ENCODE assay signal across 8 mouse cellular contexts in the genomic region with DNA sequence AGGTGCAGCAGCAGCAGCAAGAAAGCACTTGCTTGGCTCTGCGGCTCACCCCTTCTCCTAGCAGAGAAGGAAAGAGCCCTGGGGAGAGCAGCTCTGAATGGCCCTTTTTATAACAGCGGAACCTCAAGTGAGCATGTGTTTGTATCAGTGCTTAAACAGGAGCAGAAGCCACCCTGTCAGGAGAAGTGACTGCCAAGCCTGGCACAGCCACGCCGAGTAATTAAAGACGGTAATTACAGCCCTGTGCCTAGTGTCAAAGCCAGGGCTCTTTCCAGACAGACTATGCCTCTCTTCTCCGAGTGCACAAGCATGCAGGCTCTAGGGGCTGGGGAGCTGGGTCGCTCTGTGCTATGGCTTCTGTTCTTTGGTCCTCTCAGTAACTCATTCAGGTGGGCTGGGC. TPM values are rescaled to one million over a fixed set of nuclear protein-coding genes. Genes with fewer than 3 reads are reported as not detected.
DNase-seq lines count a peak whose midpoint lies in the region; ATAC-seq lines count a peak whose summit lies in the region.

No protein-coding gene starts in this region.

- no peaks in the 10 kb centered on the region; the same call in 1 of the 2 replicates for H3K27me3 ChIP-seq in midbrain, embryonic 10.5 days (ENCODE audit: low read depth, poor library complexity, severe bottlenecking)
- H3K27me3 ChIP-seq in midbrain, embryonic 11.5 days (ENCODE audit: control insufficient read depth, insufficient read depth, low read length): no peaks in the 10 kb centered on the region
- H3K27me3 ChIP-seq in embryonic facial prominence, embryonic 14.5 days (replicated peaks; ENCODE audit: control insufficient read depth, insufficient read depth, low read length): no peaks in the 10 kb centered on the region
- no peaks in the 10 kb centered on the region for H3K27me3 ChIP-seq in hindbrain, embryonic 16.5 days (replicated peaks; ENCODE audit: control insufficient read depth, insufficient read depth, low read length)
- no peaks in the 10 kb centered on the region for H3K27me3 ChIP-seq in neural tube, embryonic 15.5 days (replicated peaks)

- H3K9ac ChIP-seq in midbrain, embryonic 11.5 days (ENCODE audit: low read length): no peak overlapping the region
- no peak overlapping the region for H3K9ac ChIP-seq in embryonic facial prominence, embryonic 14.5 days (ENCODE audit: low read depth, low read length)
- 0 out of 2 replicates have a peak overlapping the region, but pooled peaks have one; percentile 36 for H3K9ac ChIP-seq in hindbrain, embryonic 16.5 days (ENCODE audit: low read depth, low read length)
- H3K9ac ChIP-seq in neural tube, embryonic 15.5 days (replicated peaks): no peak overlapping the region

- no peaks in the 10 kb centered on the region for H3K9me3 ChIP-seq in midbrain, embryonic 10.5 days (replicated peaks)
- H3K9me3 ChIP-seq in midbrain, embryonic 11.5 days (ENCODE audit: control insufficient read depth, low read length): no peaks in the 10 kb centered on the region
- no peaks in the 10 kb centered on the region for H3K9me3 ChIP-seq in embryonic facial prominence, embryonic 14.5 days (ENCODE audit: control insufficient read depth, low read length)
- no peaks in the 10 kb centered on the region for H3K9me3 ChIP-seq in hindbrain, embryonic 16.5 days (ENCODE audit: control insufficient read depth, low read length)
- H3K9me3 ChIP-seq in neural tube, embryonic 15.5 days (replicated peaks): no peaks in the 10 kb centered on the region

- H3K36me3 ChIP-seq in midbrain, embryonic 10.5 days: no peaks in the 10 kb centered on the region
- no peaks in the 10 kb centered on the region for H3K36me3 ChIP-seq in midbrain, embryonic 11.5 days (ENCODE audit: control insufficient read depth, insufficient read depth, low read length)
- no peaks in the 10 kb centered on the region for H3K36me3 ChIP-seq in embryonic facial prominence, embryonic 14.5 days (ENCODE audit: control insufficient read depth, insufficient read depth, low read length)
- no peaks in the 10 kb centered on the region for H3K36me3 ChIP-seq in hindbrain, embryonic 16.5 days (ENCODE audit: control insufficient read depth, insufficient read depth, low read length)
- H3K36me3 ChIP-seq in neural tube, embryonic 15.5 days: no peaks in the 10 kb centered on the region

- peaks cover 44% of the 10 kb centered on the region for H3K4me1 ChIP-seq in midbrain, embryonic 10.5 days
- peaks cover 6% of the 10 kb centered on the region for H3K4me1 ChIP-seq in midbrain, embryonic 11.5 days (ENCODE audit: control insufficient read depth, insufficient read depth, low read length)
- peaks cover 36% of the 10 kb centered on the region for H3K4me1 ChIP-seq in embryonic facial prominence, embryonic 14.5 days (ENCODE audit: control insufficient read depth, insufficient read depth, low read length)
- peaks cover 39% of the 10 kb centered on the region for H3K4me1 ChIP-seq in hindbrain, embryonic 16.5 days (ENCODE audit: control insufficient read depth, insufficient read depth, low read depth, low read length)
- peaks cover 46% of the 10 kb centered on the region for H3K4me1 ChIP-seq in neural tube, embryonic 15.5 days

- no peak for DNase-seq in midbrain, embryonic 10.5 days (ENCODE audit: low spot score)
- DNase-seq in midbrain, embryonic 11.5 days (ENCODE audit: low spot score, missing footprints): no peak
- DNase-seq in embryonic facial prominence, embryonic 14.5 days (ENCODE audit: low spot score): peak; percentile 77
- DNase-seq in kidney, postnatal 10 days: no peak
- DNase-seq in spleen, adult 12 weeks (ENCODE audit: low spot score): no peak

- WGBS in midbrain, embryonic 10.5 days: 69% methylated on average over 7 of the region's 7 CpGs
- WGBS in midbrain, embryonic 11.5 days: 72% methylated on average over 7 of the region's 7 CpGs
- 25% methylated on average over 7 of the region's 7 CpGs for WGBS in embryonic facial prominence, embryonic 14.5 days
- WGBS in hindbrain, embryonic 16.5 days: 23% methylated on average over 7 of the region's 7 CpGs
- WGBS in neural tube, embryonic 15.5 days: 14% methylated on average over 7 of the region's 7 CpGs

- H3K27ac ChIP-seq in midbrain, embryonic 10.5 days (replicated peaks): peak overlapping the region; percentile 42; the same call in 1 of the 2 replicates
- no peak overlapping the region for H3K27ac ChIP-seq in midbrain, embryonic 11.5 days (ENCODE audit: low read depth, low read length)
- H3K27ac ChIP-seq in embryonic facial prominence, embryonic 14.5 days (replicated peaks; ENCODE audit: low read depth, low read length): peak overlapping the region; percentile 40; the same call in 1 of the 2 replicates
- H3K27ac ChIP-seq in hindbrain, embryonic 16.5 days (ENCODE audit: low read depth, low read length): 0 out of 2 replicates have a peak overlapping the region, but pooled peaks have one; percentile 18
- H3K27ac ChIP-seq in neural tube, embryonic 15.5 days (replicated peaks): no peak overlapping the region; the same call in 1 of the 2 replicates

- H3K4me3 ChIP-seq in midbrain, embryonic 10.5 days: no peak overlapping the region
- H3K4me3 ChIP-seq in midbrain, embryonic 11.5 days (ENCODE audit: low read depth, low read length): no peak overlapping the region
- no peak overlapping the region for H3K4me3 ChIP-seq in embryonic facial prominence, embryonic 14.5 days (ENCODE audit: low read depth, low read length)
- H3K4me3 ChIP-seq in hindbrain, embryonic 16.5 days (ENCODE audit: low read length): no peak overlapping the region
- H3K4me3 ChIP-seq in neural tube, embryonic 15.5 days (replicated peaks): no peak overlapping the region

- no peak overlapping the region for H3K4me2 ChIP-seq in midbrain, embryonic 11.5 days
- H3K4me2 ChIP-seq in embryonic facial prominence, embryonic 14.5 days (ENCODE audit: low read depth, low read length): no peak overlapping the region
- no peak overlapping the region for H3K4me2 ChIP-seq in hindbrain, embryonic 16.5 days (ENCODE audit: low read length)
- H3K4me2 ChIP-seq in neural tube, embryonic 15.5 days: no peak overlapping the region

- no peak for ATAC-seq in midbrain, embryonic 11.5 days (ENCODE audit: low FRiP score)
- peak; percentile 55 for ATAC-seq in embryonic facial prominence, embryonic 14.5 days (ENCODE audit: low read depth)
- ATAC-seq in hindbrain, embryonic 16.5 days: peak; percentile 79
- peak; percentile 57; the same call in 1 of the 2 replicates for ATAC-seq in neural tube, embryonic 15.5 days (ENCODE audit: low FRiP score)
- ATAC-seq in erythroid progenitor cell, adult 5-6 weeks (replicated peaks; ENCODE audit: low FRiP score, poor library complexity, severe bottlenecking): no peak

RNA-seq across cellular contexts. Expression of gene Shb, which starts 54.1 kb away (rescaled TPM):
- polyA plus RNA-seq in midbrain, embryonic 10.5 days (2016; fragmentation: Nextera tagmentation; extraction: Ambion mirVana): 1.2 and 2.5 TPM in 2 replicates
- polyA plus RNA-seq in midbrain, embryonic 11.5 days (2014; fragmentation: Nextera tagmentation; extraction: Ambion mirVana): 2.7 and 2.8 TPM in 2 replicates
- polyA plus RNA-seq in embryonic facial prominence, embryonic 14.5 days (2014; fragmentation: Nextera tagmentation; extraction: Ambion mirVana): 9.7 and 11.3 TPM in 2 replicates
- 2.6 and 3.8 TPM in 2 replicates for polyA plus RNA-seq in hindbrain, embryonic 16.5 days (2015; fragmentation: Nextera tagmentation; extraction: Ambion mirVana)
- 3.9 and 4.7 TPM in 2 replicates for polyA plus RNA-seq in neural tube, embryonic 15.5 days (2015; fragmentation: Nextera tagmentation; extraction: Ambion mirVana)
- total RNA-seq in erythroid progenitor cell, adult 5-6 weeks (2015; ENCODE audit: low replicate concordance): 1.3 TPM in 1 of 2 replicates, not detected in the other
- total RNA-seq in erythroid progenitor cell, adult 5-6 weeks (2017; ENCODE audit: low replicate concordance): 1.5 and 6.5 TPM in 2 replicates

Comparison
In these comparisons a context has a peak if more than half of its experiments do, and no peak if none do; other contexts are left out.
1. H3K27ac ChIP-seq: peak in midbrain, embryonic 10.5 days (single experiment), embryonic facial prominence, embryonic 14.5 days (single experiment) and hindbrain, embryonic 16.5 days (single experiment); none in midbrain, embryonic 11.5 days (single experiment) and neural tube, embryonic 15.5 days (single experiment).
2. ATAC-seq: peak in embryonic facial prominence, embryonic 14.5 days (single experiment), hindbrain, embryonic 16.5 days (single experiment) and neural tube, embryonic 15.5 days (single experiment); none in midbrain, embryonic 11.5 days (single experiment) and erythroid progenitor cell, adult 5-6 weeks (single experiment).